Mouse (Mus musculus) C2C12 (cell line): ENCODE results near the gene Cacna2d1. TPM values are rescaled to one million over a fixed set of nuclear protein-coding genes. Genes with fewer than 3 reads are reported as not detected.

Experiments
- H3K27me3 ChIP-seq: one replicate; pipeline ENCODE4 v1.6.1; 2011; ENCODE audit not compliant: control insufficient read depth, insufficient read depth, insufficient read length
- H3K36me3 ChIP-seq: one replicate; pipeline ENCODE4 v1.6.1; 2011; ENCODE audit not compliant: control insufficient read depth, insufficient read depth
- H3K4me3 ChIP-seq: one replicate; pipeline ENCODE4 v1.5.1; 2011; ENCODE audit warnings: mild to moderate bottlenecking, control low read depth; ENCODE audit not compliant: poor library complexity, insufficient read depth, severe bottlenecking
- H3K79me2 ChIP-seq: one replicate; pipeline ENCODE4 v1.6.1; 2011; ENCODE audit not compliant: control insufficient read depth, insufficient read depth
- H3K79me3 ChIP-seq: one replicate; pipeline ENCODE4 v1.6.1; 2011; ENCODE audit warnings: low read depth, control low read depth
- H3ac ChIP-seq: one replicate; pipeline ENCODE3; 2011; ENCODE audit warnings: low read depth; ENCODE audit not compliant: control insufficient read depth, insufficient read length
- CEBPB ChIP-seq: IDR thresholded peaks from one replicate; pipeline ENCODE4 v1.6.1; 2011; ENCODE audit warnings: low read depth, mild to moderate bottlenecking, control low read depth, moderate library complexity
- CTCF ChIP-seq: IDR thresholded peaks from one replicate; pipeline ENCODE4 v1.5.1; 2011; ENCODE audit not compliant: control insufficient read depth, insufficient read depth, insufficient read length
- FOSL1 ChIP-seq: IDR thresholded peaks from one replicate; pipeline ENCODE4 v1.8.0; 2011; ENCODE audit warnings: mild to moderate bottlenecking, low read length; ENCODE audit not compliant: poor library complexity, insufficient read depth, severe bottlenecking
- MAX ChIP-seq: IDR thresholded peaks from one replicate; pipeline ENCODE4 v1.6.1; 2011; ENCODE audit warnings: mild to moderate bottlenecking, control low read depth
- MYOD1 ChIP-seq: IDR thresholded peaks from one replicate; pipeline ENCODE4 v1.6.1; 2011; ENCODE audit warnings: low read depth; ENCODE audit not compliant: control insufficient read depth, insufficient read length
- MYOG ChIP-seq: IDR thresholded peaks from one replicate; pipeline ENCODE4 v1.6.1; 2011; ENCODE audit not compliant: control insufficient read depth, insufficient read length; ENCODE audit errors: extremely low read depth
- USF1 ChIP-seq: IDR thresholded peaks from one replicate; pipeline ENCODE4 v1.6.1; 2011; ENCODE audit warnings: low read depth, mild to moderate bottlenecking, control low read depth, moderate library complexity
- polyA plus RNA-seq: library from polyadenylated mRNA; unstranded; fragments of >200 nt; fragmentation: generic; extraction: Trizol; gene quantifications from one replicate; pipeline ENCODE4 v1.2.1, GENCODE M21; 2012; ENCODE audit warnings: missing spikeins

Cacna2d1 gene
- polyA plus RNA-seq, 1 experiment, result 20.4 TPM

DNA sequence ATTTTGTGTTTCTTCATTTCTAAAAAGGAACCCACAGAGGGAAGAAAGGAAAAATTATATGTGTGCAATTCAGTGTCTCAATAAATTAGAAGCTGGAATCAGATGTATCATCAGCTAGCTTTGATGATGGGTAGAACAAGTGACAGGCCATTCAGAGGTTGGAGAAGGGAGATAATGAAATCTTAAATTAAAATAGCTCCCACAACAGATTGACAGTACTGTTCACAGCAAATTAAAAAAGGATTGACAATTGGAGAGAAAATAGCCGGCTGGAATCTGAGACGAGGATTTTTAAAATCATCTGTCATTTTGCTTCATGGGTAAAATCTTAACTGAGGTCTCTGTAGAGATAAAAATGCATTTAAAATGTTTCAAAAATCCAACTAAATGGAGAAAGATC lies 290.9 kb downstream of the Cacna2d1 start:
- no peak overlapping the region for H3ac ChIP-seq
- H3K4me3 ChIP-seq, result no peak overlapping the region
- H3K27me3 ChIP-seq, result no peaks in the 10 kb centered on the region
- H3K36me3 ChIP-seq, result no peaks in the 10 kb centered on the region
- H3K79me3 ChIP-seq, result no peaks in the 10 kb centered on the region
- TF ChIP-seq CTCF (no peak), FOSL1 (no peak), MYOD1 (no peak), CEBPB (no peak), USF1 (no peak), MAX (no peak), MYOG (no peak)
- H3K79me2 ChIP-seq, result no peaks in the 10 kb centered on the region

DNA sequence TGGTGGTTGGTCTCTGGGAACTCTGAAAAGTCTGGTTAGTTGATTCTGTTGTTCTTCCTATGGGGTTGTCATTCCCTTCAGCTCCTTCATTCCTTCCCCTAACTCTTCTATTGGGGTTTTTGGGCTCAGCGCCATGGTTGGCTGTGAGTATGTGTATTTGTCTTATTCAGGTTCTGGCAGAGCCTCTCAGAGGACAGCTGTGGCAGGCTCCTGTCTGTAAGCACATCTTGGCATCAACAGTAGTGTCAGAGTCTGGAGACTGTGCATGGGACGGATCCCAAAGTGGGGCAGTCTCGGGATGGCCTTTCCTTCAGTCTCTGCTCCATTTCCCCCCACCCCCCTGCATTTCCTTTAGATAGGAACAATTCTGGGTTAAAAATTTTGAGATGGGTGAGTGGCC lies 294.9 kb downstream of the Cacna2d1 start:
- Histone ChIP-seq H3K36me3 (no peaks in the 10 kb centered on the region), H3K79me2 (no peaks in the 10 kb centered on the region), H3K27me3 (no peaks in the 10 kb centered on the region), H3K4me3 (no peak overlapping the region), H3K79me3 (no peaks in the 10 kb centered on the region), H3ac (no peak overlapping the region)
- no peak for TF ChIP-seq MAX

DNA sequence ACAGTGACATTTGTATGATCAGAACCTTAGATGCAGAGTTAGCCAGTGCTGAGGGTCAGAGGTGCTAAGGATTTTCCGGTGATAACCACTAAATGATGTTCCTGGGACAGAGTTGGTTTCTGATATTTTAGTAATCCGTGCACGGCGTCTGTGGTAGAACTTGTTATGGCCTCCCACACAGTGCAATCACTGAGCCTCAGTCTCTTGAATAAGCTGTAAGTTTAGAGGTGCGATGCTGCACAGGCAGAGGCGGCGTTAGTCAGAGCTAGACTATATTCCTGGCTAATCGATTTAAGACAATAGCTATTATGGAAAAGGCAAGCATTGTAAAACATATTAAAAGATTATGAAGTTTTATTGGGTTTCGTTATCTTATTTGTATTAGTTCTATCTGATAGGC lies 297.0 kb downstream of the Cacna2d1 start:
- TF ChIP-seq MAX, result no peak
- TF ChIP-seq FOSL1, result no peak
- no peak for TF ChIP-seq CTCF
- no peak for TF ChIP-seq USF1
- no peak for TF ChIP-seq MYOD1
- no peak for TF ChIP-seq CEBPB
- no peak for TF ChIP-seq MYOG
- Histone ChIP-seq H3ac (no peak overlapping the region), H3K36me3 (no peaks in the 10 kb centered on the region), H3K27me3 (no peaks in the 10 kb centered on the region), H3K4me3 (no peak overlapping the region), H3K79me3 (no peaks in the 10 kb centered on the region), H3K79me2 (no peaks in the 10 kb centered on the region)

DNA sequence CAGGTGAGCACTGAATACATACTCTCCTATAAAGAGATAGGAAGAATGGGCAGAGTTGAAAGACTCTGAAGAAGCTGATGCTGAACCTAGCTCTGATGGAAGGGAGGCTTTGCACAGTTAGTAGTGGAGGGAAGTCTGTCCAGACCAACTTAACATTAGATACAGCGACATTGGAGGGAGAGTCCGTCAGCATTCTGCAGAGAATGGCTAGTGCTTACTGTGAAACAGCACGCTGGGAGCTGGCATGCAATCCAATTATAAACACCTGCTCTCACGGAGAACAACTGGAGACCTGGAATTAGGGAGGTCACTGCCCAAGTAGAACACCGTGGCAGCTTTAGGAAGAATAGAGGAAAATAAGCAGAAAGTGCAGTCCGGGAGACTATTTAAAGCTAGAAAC lies 300.4 kb downstream of the Cacna2d1 start:
- no peak overlapping the region for H3K4me3 ChIP-seq
- H3ac ChIP-seq, result no peak overlapping the region
- no peaks in the 10 kb centered on the region for H3K79me3 ChIP-seq
- no peaks in the 10 kb centered on the region for H3K79me2 ChIP-seq
- H3K36me3 ChIP-seq, result no peaks in the 10 kb centered on the region
- H3K27me3 ChIP-seq, result no peaks in the 10 kb centered on the region
- TF ChIP-seq FOSL1, result no peak

DNA sequence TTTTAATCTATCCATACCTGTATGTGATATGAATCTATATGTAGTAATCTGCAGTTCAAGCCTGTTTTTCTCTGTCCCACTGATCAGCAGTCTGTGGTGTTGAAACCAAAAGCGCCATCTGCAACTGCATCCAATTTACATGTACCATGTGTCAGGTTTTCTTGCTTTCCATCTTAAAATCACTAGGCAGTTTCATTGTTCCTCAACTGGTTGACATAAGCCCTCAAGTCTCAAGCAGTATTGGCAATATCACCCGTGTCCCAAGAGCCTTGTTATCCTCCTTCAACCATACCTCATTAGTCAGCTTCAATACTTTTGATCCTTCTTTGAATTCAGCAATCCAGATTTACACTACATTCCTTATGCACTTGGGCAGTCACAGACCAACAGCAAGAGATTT lies 301.4 kb downstream of the Cacna2d1 start:
- Histone ChIP-seq H3K36me3 (no peaks in the 10 kb centered on the region), H3K79me2 (no peaks in the 10 kb centered on the region), H3K27me3 (no peaks in the 10 kb centered on the region), H3K79me3 (no peaks in the 10 kb centered on the region), H3K4me3 (no peak overlapping the region), H3ac (no peak overlapping the region)
- TF ChIP-seq CEBPB (no peak), MYOG (no peak), FOSL1 (no peak), MAX (no peak), USF1 (no peak), CTCF (no peak), MYOD1 (no peak)

DNA sequence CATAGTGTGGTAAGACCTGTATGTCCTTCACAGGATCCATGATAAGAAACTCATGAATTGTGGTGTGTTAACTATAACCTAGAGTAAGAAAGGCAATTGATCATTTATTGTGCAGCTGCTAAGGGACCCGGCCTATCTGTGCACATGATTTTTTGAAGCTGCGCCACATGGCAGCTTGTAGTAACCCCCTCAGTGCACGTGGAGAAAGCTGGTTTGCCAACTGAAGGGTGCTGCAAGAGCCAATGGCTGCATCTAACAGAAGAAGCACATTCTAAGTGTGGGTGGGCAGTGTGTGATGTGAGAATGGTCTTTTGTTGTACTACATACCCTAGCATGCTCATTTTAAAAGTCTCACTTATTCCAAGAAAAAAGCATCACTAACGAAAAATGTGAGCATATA lies 302.1 kb downstream of the Cacna2d1 start:
- H3K79me2 ChIP-seq, result no peaks in the 10 kb centered on the region
- H3K27me3 ChIP-seq, result no peaks in the 10 kb centered on the region
- no peaks in the 10 kb centered on the region for H3K79me3 ChIP-seq
- no peak overlapping the region for H3K4me3 ChIP-seq
- no peak overlapping the region for H3ac ChIP-seq
- TF ChIP-seq MYOD1 (no peak), FOSL1 (no peak), CEBPB (no peak), CTCF (no peak)
- no peaks in the 10 kb centered on the region for H3K36me3 ChIP-seq

DNA sequence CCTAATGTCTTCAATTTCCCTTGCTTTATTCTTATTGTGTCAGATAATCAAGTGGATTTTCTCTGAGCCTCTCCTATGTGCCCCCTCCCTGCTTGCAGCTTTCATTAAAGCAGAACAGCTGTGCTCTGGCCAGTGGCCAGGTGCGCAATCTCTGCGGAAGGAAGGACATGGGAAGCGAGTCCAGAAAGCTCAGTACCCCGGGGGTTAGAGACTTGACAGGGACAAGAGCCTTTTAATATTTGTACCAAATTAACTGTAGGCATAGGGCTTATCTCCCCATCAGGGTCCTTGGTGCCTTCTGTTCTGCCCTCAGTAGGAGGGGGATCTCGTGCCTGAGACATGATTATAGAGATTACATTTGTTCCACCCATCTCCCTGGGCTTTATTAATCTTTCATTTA lies 303.5 kb downstream of the Cacna2d1 start:
- no peaks in the 10 kb centered on the region for H3K79me2 ChIP-seq
- H3ac ChIP-seq, result no peak overlapping the region
- TF ChIP-seq MYOG (no peak), MYOD1 (no peak), FOSL1 (no peak), CEBPB (no peak), CTCF (no peak), USF1 (no peak), MAX (no peak)
- no peak overlapping the region for H3K4me3 ChIP-seq
- no peaks in the 10 kb centered on the region for H3K36me3 ChIP-seq
- H3K27me3 ChIP-seq, result no peaks in the 10 kb centered on the region
- H3K79me3 ChIP-seq, result no peaks in the 10 kb centered on the region
